Mouse (Mus musculus) embryo, embryonic 10.5 days (tissue): ENCODE data around the gene Bud13.
A peak's percentile ranks its signal among the peaks of the same experiment; 100 is the strongest.

Experiments
- DNase-seq: peaks from one replicate; pipeline ENCODE4 v3.0.0-alpha.2; 2015; ENCODE audit warnings: low spot score

Gene Bud13

GRCm38 (mm10) chr9:46282631-46283436, at the start of gene Bud13:
Gene Bud13 (plus strand): TSS chr9:46283008.
- DNase-seq: peak; percentile 94

DNA sequence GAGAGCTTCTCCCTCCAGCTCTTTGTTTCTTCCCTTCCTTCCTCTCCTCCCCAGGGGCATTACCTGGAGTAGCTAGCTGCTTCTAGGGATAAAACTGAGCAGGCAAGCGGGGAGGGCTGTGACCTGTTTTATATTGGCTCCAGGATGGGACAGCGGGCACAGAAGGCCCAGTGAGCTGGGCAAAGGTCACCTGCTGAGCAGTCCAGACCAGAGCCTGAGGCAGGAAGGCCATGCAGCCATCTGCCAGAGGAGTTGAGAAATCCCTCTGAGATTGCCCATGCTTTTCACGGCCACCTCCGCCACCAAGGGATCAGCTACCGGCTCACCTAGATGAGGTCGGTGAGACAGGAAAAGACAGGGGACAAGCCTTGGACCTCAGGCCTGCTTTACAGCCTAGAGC, 47.6 kb upstream of the Bud13 start:
- DNase-seq: no peak

DNA sequence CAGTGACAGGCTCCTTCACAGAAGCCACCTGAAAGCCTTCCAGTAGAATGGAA, 47.4 kb upstream of the Bud13 start, which contains the start of gene Apoc3:
Gene Apoc3, minus strand, starts transcription at position 41 of the 53 bp plus-strand sequence.
- no peak for DNase-seq

DNA sequence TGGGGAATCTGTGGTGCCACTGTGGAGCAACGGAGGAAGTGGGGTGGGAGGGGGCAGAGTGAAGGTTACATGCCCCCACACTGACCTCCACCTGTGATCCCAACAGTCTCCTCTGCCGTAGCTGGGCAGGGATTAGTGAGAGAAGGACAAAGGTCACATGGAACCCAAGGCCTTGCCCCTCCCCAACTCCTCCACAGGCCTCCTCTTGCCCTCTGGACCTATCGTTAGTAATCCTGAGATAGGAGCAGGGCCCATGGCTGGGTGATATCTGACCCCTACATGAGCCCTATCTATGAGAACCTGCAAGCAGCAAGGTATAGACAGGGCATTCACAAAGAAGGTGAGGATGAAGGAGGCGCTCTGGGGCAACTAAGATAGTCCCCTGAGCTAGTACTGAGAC, 47.2 kb upstream of the Bud13 start:
- DNase-seq: no peak

GRCm38 (mm10) chr9:46238850-46239249, 44.0 kb upstream of the Bud13 start:
- DNase-seq: no peak

GRCm38 (mm10) chr9:46240526-46241153, 42.2 kb upstream of the Bud13 start, which contains the start of gene Apoa4:
Gene Apoa4 (plus strand): TSS chr9:46240696.
- no peak for DNase-seq

DNA sequence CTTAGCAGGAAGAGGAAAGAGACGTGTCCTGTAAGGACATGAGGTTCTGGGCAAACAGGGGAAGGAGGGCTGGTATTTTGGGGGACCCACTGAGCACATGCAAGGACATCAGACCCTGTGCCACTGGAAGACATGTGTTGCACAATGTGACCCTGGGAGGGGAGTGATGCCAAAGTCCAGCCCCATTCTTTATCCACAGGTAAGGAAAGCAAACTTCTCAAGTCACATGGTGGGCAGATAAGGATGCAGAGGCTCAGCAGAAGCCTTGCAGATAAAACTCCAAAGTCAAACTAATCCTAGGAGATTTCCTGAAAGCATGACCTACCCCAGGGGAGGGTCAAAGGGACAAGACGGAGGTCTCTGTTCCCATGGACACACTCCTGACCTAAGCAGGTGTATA, 41.0 kb upstream of the Bud13 start:
- DNase-seq: no peak

GRCm38 (mm10) chr9:46243122-46243521, 39.7 kb upstream of the Bud13 start:
- no peak for DNase-seq

- no peak for DNase-seq
Observed at GRCm38 (mm10) chr9:46243584-46243983, 39.2 kb upstream of the Bud13 start.

DNA sequence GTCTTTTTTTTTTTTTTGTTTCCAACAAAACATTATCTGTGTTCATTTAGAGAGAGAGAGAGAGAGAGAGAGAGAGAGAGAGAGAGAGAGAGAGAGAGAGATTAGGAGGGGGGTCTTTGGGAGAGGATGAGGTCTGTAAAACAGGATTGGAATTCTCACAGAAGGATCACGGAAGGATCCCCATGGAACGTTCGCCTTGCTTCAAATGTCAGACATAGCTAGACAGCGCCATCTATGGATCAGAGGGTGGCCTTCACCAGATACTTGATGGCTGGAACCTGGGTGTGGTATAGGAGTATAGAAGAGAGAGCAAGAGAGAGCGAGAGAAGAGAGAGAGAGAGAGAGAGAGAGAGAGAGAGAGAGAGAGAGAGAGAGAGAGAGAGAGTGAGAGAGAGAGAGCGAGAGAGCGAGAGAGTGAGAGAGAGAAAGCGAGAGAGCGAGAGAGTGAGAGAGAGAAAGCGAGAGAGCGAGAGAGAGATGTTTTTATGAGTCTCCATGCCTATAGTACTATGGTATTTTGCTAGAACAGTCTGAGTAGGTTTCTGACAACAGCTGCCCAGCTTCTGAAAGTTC, 36.0 kb upstream of the Bud13 start:
- DNase-seq: peak; percentile 94

DNA sequence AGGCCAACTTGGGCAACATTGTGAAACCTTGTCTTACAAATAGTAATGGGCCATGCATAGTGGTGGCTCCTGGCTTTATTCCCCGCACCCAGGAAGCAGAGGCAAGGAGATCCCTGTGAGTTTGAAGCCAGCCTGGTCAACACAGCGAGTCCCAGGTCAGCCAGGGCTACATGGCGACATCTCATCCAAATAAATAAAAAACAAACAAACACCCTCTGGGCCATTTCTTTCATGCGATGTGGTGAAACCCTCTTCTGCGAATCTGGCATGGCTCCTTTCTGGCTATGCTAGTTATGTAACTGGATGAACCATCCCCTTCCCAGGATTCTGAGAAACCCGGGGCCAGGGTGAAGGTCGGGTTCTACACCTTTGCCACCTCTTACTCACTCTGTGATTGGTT, 26.6 kb upstream of the Bud13 start:
- no peak for DNase-seq

DNA sequence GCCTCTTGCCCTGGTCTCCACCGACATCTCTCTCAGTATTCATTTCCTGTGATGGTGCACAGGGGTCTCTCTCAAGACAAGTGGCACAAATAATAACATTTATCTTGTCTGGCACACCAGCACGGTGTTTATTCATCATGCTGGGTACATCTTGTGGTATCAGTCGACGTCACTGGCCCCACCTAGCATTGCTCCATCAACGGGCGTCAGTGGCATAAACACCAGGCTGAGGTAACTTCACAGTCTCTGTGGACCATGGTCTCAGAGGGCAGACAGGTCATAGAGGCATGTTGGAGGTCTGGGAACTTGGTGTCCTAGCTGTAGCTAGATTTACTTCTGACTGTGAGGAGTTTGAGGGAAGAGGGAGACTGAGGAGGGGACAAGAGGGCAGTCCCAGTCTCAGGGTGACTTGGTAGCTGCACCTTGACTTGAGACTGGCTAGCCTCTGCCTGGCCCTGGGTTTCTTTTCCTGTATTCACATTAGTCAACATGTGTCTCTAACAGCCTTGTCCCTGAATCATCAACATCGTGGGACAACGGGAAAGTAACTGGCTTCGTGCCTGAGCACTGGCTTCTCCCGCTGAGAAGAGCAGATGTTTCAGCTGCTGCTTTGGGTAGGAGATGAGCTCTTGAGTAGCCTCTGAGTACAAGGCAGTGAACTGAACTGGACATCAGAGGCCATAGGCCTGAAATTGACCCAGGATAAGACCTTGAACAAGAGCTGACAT, 26.0 kb upstream of the Bud13 start:
- DNase-seq: no peak

GRCm38 (mm10) chr9:46257546-46257945, 25.3 kb upstream of the Bud13 start:
- DNase-seq: no peak

- no peak for DNase-seq
Observed at GRCm38 (mm10) chr9:46259111-46259510, 23.7 kb upstream of the Bud13 start.

GRCm38 (mm10) chr9:46261131-46261530, 21.7 kb upstream of the Bud13 start:
- no peak for DNase-seq

DNA sequence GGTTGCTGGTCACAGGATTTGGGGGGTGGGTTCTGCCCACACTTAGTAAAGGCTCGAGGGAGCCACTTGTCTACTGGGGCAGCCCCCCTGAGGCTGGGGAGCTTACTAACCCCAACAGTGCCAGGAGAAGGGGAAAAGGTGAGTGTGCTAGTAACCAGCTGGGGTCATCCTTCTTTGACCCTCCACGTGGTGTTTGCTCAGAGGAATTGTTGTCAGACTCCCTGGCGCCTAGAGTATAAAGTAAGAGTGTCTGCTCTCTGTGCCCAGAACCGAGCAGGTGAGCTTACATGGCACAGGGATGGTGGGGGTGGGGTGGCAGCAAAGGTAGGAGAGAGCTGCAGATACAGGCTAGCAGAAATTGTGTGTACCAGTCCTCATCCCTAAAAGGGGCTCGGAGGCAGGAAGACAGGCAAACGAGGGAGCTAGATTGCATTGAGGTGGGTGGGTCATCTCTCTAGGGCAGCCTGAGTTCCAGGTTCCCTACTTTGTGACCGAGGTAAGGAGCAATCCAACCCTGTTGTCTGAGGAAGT, 14.4 kb upstream of the Bud13 start, which contains the start of gene Apoa5:
Gene Apoa5, plus strand, starts transcription at position 291 of the 531 bp plus-strand sequence.
- DNase-seq: no peak

- no peak for DNase-seq
Observed at GRCm38 (mm10) chr9:46269125-46269524, 13.7 kb upstream of the Bud13 start.

- no peak for DNase-seq
Observed at GRCm38 (mm10) chr9:46270782-46271181, 12.0 kb upstream of the Bud13 start.

- DNase-seq: no peak
Observed at GRCm38 (mm10) chr9:46272070-46272469, 10.7 kb upstream of the Bud13 start.

DNA sequence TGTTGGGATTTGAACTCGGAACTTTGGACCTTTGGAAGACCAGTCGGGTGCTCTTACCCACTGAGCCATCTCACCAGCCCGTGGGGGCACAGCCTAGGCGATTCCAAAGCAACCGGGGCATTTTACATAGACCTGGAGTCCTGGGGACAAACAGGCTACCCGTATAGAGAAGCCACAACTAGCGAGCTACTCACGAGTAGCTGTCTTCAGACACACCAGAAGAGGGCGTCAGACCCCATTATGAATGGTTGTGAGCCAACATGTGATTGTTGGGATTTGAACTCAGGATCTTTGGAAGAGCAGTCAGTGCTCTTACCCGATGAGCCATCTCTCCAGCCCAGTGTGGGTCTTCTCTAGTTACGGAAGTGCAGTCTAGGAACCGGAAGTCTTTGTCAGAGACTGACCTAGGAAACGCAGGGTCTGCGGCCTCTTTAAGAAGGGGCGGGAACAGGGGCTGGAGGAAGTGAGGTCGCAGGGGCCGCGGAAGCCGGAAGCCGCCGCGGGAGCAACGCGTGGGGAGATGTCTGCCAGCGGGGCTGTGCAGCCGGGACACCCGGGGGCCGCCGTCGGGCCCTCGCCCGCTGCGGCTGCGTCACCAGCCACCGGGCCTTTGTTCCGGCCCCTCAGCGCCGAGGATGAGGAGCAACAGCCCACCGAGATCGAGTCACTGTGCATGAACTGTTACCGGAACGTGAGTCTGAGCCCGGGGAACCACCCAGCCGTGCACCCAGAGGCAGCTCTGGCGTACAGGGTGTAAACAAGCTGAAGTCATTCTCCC, 9.9 kb upstream of the Bud13 start, which contains the start of gene Zpr1:
Gene Zpr1, plus strand, starts transcription at position 388 of the 778 bp plus-strand sequence.
- DNase-seq: peak; percentile 97

DNA sequence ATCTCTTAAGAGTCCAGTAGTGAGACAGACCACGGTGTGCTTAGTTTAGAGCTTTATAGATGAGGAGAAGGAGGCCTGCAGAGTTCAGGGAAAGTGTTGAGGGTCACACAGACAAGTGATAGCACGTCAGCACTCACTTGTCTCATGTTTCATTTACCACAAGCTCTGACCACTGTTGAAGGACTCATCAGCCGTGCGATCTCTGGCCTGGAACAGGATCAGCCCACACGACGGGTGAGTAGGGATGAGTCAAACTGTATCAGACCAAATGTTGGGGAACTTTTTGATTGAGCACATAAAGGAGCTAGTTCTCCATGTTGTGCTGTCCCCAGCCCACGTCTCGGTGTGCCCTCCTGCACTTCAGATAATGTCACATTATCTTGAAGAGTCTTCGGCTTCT, 8.3 kb upstream of the Bud13 start:
- no peak for DNase-seq

DNA sequence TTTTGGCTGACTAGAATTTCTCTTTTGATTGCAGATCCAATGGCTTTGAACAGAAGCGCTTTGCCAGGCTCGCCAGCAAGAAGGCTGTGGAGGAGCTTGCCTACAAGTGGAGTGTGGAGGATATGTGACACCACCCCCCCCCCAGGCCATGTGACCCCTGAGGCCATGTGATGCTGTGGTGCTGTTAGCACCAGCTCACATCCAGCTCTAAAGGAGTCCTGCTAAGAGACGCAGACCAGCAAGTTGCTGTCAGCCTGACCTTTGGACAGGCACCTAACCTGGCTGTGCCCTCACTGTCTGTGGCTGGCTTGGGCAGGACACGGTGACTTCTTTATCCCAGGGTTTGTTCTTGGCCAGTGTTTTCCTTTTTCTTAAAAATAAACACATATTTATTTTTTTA, 15.6 kb downstream of the Bud13 start:
- no peak for DNase-seq
